Mouse (Mus musculus) testis, adult 2 months (tissue): ENCODE measurements around the gene Myo1h. TPM values are rescaled to one million over a fixed set of nuclear protein-coding genes. Genes with fewer than 3 reads are reported as not detected.
A peak's percentile ranks its signal among the peaks of the same experiment; 100 is the strongest.

ENCODE experiments used
- H3K27ac ChIP-seq: fragments of 200-500 bp; 2 replicates; pipeline ENCODE4 v1.5.1; 2012; ENCODE audit warnings: low read depth, low read length; ENCODE audit not compliant: control insufficient read depth, insufficient read depth
- H3K27me3 ChIP-seq: fragments of 200-500 bp; 2 replicates; pipeline ENCODE4 v1.6.1; 2012; ENCODE audit warnings: mild to moderate bottlenecking, low read length, moderate library complexity; ENCODE audit not compliant: control insufficient read depth, insufficient read depth
- H3K36me3 ChIP-seq: fragments of 200-500 bp; 2 replicates; pipeline ENCODE4 v1.6.1; 2012; ENCODE audit warnings: mild to moderate bottlenecking, low read length; ENCODE audit not compliant: control insufficient read depth, insufficient read depth
- H3K4me1 ChIP-seq: fragments of 200-500 bp; 2 replicates; pipeline ENCODE4 v1.6.1; 2012; ENCODE audit warnings: low read length; ENCODE audit not compliant: control insufficient read depth, insufficient read depth
- H3K4me3 ChIP-seq: fragments of 200-500 bp; 2 replicates; pipeline ENCODE4 v1.5.1; 2012; ENCODE audit warnings: low read depth, mild to moderate bottlenecking, low read length, moderate library complexity, mixed read lengths; ENCODE audit not compliant: control insufficient read depth
- CTCF ChIP-seq: fragments of 200-500 bp; IDR thresholded peaks from 2 replicates; pipeline ENCODE4 v1.5.1; 2012; ENCODE audit warnings: low read depth, mild to moderate bottlenecking, inconsistent platforms, low read length, moderate library complexity; ENCODE audit not compliant: control insufficient read depth, insufficient read depth, insufficient replicate concordance
- POLR2A ChIP-seq: fragments of 200-500 bp; IDR thresholded peaks from 2 replicates; pipeline ENCODE4 v1.6.1; 2012; ENCODE audit warnings: low read depth, mild to moderate bottlenecking, inconsistent platforms, low read length, moderate library complexity; ENCODE audit not compliant: control insufficient read depth
- polyA plus RNA-seq: library from polyadenylated mRNA; depleted of rRNA; stranded (reverse); fragments of >200 nt; gene quantifications from 2 replicates; pipeline ENCODE4 v1.2.3, GENCODE M21; 2012

Myo1h gene
- polyA plus RNA-seq, 1 experiment, result 2.8 TPM

GRCm38 (mm10) chr5:114308765-114309679 is 20.1 kb downstream of the Myo1h start:
- Histone ChIP-seq H3K4me3 (no peak overlapping the region), H3K36me3 (no peaks in the 10 kb centered on the region), H3K4me1 (no peaks in the 10 kb centered on the region; the same call in 1 of the 2 replicates), H3K27ac (no peak overlapping the region), H3K27me3 (no peaks in the 10 kb centered on the region)
- no peak for TF ChIP-seq CTCF
- no peak for TF ChIP-seq POLR2A

GRCm38 (mm10) chr5:114309680-114310036 is 20.7 kb downstream of the Myo1h start:
- no peaks in the 10 kb centered on the region for H3K27me3 ChIP-seq
- no peak overlapping the region for H3K27ac ChIP-seq
- H3K36me3 ChIP-seq, result no peaks in the 10 kb centered on the region
- peaks cover under 1% of the 10 kb centered on the region; the same call in 1 of the 2 replicates for H3K4me1 ChIP-seq
- TF ChIP-seq POLR2A (no peak), CTCF (no peak)
- no peak overlapping the region for H3K4me3 ChIP-seq

GRCm38 (mm10) chr5:114323105-114323790 is 34.3 kb downstream of the Myo1h start:
- Histone ChIP-seq H3K27me3 (no peaks in the 10 kb centered on the region), H3K4me1 (no peaks in the 10 kb centered on the region), H3K27ac (no peak overlapping the region), H3K36me3 (no peaks in the 10 kb centered on the region), H3K4me3 (no peak overlapping the region)
- TF ChIP-seq POLR2A, result no peak
- TF ChIP-seq CTCF, result no peak

- H3K27ac ChIP-seq, result no peak overlapping the region
- no peak overlapping the region for H3K4me3 ChIP-seq
- H3K36me3 ChIP-seq, result no peaks in the 10 kb centered on the region
- no peaks in the 10 kb centered on the region for H3K4me1 ChIP-seq
- TF ChIP-seq POLR2A, result no peak
- TF ChIP-seq CTCF, result peak; percentile 50; the same call in 1 of the 2 replicates
- no peaks in the 10 kb centered on the region for H3K27me3 ChIP-seq
Measured at GRCm38 (mm10) chr5:114323791-114324507, 35.0 kb downstream of the Myo1h start.

- H3K27ac ChIP-seq, result no peak overlapping the region
- no peak overlapping the region for H3K4me3 ChIP-seq
- TF ChIP-seq CTCF, result no peak
- TF ChIP-seq POLR2A, result no peak
Measured at GRCm38 (mm10) chr5:114342996-114343395, 54.0 kb downstream of the Myo1h start.

GRCm38 (mm10) chr5:114343612-114344011 is 54.6 kb downstream of the Myo1h start:
- Histone ChIP-seq H3K4me3 (no peak overlapping the region), H3K4me1 (no peaks in the 10 kb centered on the region), H3K36me3 (no peaks in the 10 kb centered on the region), H3K27ac (no peak overlapping the region), H3K27me3 (no peaks in the 10 kb centered on the region)
- TF ChIP-seq CTCF (no peak), POLR2A (no peak)

More at GRCm38 (mm10) chr5:114342996-114343395, 54.0 kb downstream of the Myo1h start:
- Histone ChIP-seq H3K36me3 (no peaks in the 10 kb centered on the region), H3K27me3 (no peaks in the 10 kb centered on the region), H3K4me1 (peaks cover 2% of the 10 kb centered on the region; the same call in 1 of the 2 replicates)

GRCm38 (mm10) chr5:114345538-114345937 is 56.6 kb downstream of the Myo1h start:
- TF ChIP-seq CTCF (no peak), POLR2A (no peak)
- H3K27me3 ChIP-seq, result no peaks in the 10 kb centered on the region
- no peaks in the 10 kb centered on the region for H3K36me3 ChIP-seq
- H3K27ac ChIP-seq, result no peak overlapping the region
- no peaks in the 10 kb centered on the region for H3K4me1 ChIP-seq
- H3K4me3 ChIP-seq, result no peak overlapping the region

GRCm38 (mm10) chr5:114347005-114347404 is 58.0 kb downstream of the Myo1h start:
- no peak overlapping the region for H3K27ac ChIP-seq
- H3K27me3 ChIP-seq, result no peaks in the 10 kb centered on the region
- no peaks in the 10 kb centered on the region for H3K36me3 ChIP-seq
- H3K4me3 ChIP-seq, result no peak overlapping the region
- H3K4me1 ChIP-seq, result no peaks in the 10 kb centered on the region
- TF ChIP-seq POLR2A, result no peak
- no peak for TF ChIP-seq CTCF
